Mouse (Mus musculus) cerebellum, postnatal 4 days (tissue): ENCODE results near the gene Runx2.

Experiments used
- DNase-seq, 2 experiments: peaks; one replicate each; pipeline ENCODE4 v3.0.0; 2022; ENCODE audit warnings: low spot score in 2 of 2, mixed read lengths in 1 of 2

Gene Runx2

DNA sequence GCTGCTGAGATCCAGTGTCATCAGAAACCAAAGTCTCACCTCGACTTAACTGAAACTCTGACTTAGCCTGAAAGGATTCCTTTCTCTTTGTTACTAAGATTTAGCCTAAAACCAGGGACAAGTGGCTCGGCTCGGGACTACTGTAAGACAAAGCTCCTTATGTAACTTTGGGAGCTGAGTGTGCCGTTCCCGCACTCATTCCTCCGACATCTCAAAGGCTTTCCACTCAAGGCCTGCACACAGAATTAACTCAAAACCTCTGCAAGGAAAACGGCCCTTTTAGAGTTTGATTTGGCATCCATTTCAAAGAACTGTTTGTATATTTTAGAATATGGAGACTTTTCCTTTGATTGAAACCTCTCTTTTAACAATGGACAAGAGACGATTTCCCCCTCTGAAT, 191.3 kb downstream of the Runx2 start:
- DNase-seq, result no peak

DNA sequence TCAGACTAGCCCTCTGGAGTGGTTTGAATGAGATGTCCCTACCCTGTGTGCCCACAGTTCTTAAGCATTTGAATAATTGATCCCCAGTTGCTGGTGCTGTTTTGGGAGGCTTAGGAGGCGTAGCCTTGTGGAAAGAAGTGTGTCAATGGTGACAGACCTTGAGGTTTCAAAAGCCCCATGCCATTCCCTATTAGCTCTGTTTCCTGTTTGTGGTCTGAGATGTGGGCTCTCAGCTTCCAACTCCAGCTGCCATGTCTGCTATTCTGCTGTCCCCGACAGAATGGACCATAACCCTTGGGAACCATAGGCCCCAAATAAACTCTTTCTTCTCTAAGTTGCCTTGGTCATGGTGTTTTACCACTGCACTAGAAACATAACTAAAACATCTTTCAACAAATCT, 194.1 kb downstream of the Runx2 start:
- DNase-seq, result no peak

- no peak for DNase-seq
Measured at GRCm38 (mm10) chr17:44618691-44619090, 195.9 kb downstream of the Runx2 start.

- DNase-seq, result no peak
Measured at GRCm38 (mm10) chr17:44618175-44618574, 196.4 kb downstream of the Runx2 start.

DNA sequence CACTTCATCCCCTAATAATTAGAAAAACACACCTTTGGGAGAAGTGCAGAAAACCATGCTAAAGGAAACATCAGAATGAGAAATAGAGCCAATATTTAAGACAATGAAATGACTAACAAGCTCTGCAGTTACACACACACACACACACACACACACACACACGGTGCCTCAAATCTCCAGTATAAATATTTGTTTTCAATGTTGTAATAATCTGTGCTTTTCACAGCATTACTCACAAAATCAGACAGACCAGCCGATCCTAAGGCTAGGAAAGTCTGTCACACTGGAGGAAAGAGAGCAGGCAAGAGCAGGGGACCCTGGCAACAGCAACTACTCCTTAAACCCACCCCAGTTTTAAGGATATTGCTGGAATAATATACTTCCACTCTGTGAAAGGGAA, 196.9 kb downstream of the Runx2 start:
- DNase-seq, result no peak

DNA sequence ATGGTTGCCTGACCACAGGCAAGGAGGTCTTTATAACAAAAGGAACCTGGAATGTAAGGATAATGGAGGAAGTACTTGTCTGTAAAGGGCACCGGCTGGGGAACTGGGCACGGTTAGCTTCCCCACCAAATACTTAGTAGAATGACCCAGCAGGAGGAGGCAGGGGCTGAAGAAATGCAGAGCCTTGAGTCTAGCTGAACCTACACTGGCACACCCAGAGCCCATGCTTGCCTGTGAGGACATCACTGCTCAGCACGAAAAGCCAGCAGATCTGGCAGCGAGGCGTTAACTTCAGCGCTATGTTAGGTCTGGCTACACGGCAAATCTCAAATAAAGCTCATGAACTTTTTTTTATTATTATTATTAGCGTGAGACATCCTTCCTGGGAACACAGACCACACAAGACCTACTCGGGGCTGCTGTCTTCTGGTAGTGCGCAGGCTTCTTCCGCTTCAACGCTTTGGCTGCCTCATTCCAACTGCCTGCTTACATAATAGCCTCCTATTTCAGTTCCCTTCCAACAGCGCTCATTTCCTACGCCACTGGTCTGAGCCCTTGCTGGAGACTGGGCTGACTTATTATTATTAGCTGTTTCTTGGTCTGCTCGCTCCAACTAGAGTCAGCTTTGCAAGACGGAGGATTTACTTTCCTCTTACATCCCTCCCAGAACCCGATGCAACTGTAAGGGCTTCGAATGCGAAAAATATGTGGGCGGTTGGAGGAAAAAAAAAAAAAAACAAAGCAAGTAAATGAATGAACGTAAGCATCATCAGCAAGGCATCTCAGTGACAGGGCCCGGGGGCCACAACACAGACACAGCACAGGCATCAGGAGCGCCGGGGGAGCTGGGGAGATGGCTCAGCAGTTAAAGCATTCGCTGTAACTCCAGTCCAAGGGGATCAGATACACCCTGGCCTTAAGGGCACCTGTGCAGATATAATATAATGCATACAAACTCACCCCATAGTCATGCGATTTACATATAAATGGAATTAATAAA, 200.6 kb downstream of the Runx2 start:
- DNase-seq, result peak in 1 of 2 experiments; percentile 43

DNA sequence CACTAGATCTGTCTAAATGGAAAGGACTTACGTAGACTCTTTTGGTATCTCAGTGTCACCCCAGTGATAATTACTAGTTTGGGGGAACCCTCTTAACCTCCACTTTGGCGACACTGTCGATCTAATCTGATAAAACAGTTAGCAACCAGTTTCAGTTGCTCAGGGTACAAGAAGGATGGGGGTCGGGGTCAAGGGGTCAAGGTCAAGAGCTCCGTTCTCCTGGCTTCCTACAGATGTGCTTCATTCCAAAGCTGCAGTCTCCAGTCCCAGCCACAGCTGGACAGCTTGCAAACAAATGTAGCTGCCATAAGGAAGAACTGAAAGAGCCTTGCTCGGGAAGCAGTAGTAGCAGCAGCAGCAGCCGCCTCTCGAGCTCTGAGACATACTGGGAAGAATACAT, 202.0 kb downstream of the Runx2 start:
- DNase-seq, result no peak

DNA sequence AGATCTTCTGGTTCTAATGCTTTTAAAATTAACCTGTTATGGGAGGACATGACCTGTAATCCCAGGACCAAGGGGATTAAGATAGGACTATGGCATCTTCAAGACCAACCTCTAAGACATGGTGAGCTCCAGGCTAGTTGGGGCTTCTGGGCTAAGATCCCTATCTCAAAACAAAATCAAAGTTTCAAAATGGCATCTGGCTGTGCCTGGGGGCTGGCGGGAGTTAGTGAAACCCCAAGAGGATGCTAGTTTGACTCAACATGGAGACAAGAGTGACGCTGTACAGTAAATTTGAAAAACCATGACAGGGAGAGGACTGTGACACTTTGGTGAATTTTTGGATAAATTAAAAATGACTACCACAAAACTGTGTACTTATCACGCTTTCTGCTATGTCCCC, 202.6 kb downstream of the Runx2 start:
- DNase-seq, result no peak

DNA sequence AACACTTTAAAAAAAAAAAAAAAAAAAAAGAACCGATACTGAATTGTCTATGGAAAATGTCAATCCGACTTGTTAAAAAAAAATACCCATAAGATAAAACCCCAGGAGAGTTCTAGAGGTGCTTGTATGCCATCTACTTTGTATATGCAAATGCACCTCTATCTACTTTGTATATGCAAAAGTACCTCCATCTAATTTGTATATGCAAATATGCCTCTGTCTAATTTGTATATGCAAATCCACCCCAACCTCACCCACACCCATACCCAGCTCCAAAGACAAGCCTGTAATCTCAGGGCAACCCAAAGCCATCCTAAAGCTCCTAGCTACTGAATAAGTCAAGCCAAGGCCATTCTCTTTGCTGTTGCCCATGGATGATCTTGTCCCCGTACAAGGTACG, 203.1 kb downstream of the Runx2 start:
- no peak for DNase-seq

DNA sequence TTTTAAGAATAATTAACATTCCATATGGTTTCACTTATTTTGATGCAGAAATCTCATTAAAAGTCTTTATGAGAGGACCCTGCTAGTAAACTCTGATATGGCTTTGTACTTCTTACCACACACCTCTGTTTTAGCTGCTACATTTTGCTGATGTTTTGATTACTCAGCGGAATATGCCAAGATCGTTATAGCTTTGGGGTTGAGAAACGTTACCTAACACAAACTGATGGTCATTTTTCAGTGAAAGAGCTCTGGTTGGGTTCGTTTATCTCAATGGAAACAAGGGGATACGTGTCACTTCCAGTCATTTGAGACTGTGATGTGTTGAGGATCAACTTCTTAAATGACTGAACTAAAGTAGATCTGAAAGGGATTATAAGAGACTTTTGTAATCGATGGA, 203.8 kb downstream of the Runx2 start:
- no peak for DNase-seq

DNA sequence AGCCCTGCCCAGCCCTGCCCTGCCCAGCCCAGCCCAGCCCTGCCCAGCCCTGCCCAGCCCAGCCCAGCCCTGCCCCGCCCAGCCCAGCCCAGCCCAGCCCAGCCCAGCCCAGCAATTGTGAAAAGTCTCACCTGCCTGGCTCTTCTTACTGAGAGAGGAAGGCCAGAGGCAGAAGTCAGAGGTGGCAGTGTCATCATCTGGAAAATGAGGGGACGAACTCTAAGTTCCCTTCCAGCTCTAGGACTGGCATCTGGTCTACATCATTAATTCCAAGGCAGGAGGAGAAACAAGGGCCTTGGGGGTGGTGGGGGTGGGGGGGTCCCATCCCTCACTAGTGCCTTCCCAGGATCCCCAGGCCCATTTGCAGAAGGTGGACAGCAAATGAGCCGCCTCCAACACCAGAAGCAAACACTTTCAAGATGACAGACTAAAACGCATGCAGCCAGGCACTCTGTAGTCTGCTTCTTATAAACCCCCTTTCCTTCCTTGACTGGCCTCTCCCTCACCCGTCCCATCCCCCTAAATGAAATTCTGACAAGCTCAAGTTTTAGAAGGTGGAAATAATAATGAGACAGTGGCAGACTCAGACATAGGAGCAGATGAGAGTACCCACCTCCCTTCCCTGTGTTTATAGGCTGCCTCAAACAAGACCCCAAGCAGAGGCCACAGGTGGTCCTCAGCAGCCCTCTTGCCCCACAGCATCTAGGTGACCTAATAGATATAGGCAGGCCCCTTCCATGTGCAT, 204.5 kb downstream of the Runx2 start:
- no peak for DNase-seq

- DNase-seq, result no peak
Measured at GRCm38 (mm10) chr17:44609356-44609755, 205.2 kb downstream of the Runx2 start.

- no peak for DNase-seq
Measured at GRCm38 (mm10) chr17:44608907-44609306, 205.7 kb downstream of the Runx2 start.

DNA sequence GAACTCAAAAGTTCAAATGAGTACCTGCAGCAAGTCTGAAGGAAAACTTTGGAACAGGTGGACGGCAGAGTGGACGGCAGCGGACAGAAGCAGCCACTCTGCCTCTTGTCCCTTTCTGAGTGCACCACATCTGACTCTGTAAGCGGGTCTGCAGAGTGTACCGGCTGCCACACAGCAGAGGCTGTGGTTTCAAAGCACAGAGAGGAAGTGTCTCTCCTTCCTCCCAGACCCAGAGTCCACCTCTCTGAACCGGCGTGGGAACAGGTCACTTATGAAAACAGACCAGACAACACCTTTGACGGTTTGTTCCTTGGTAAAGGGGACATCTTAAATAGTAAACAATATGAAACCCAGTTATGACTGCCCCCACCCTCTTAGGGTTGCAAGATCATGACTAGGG, 207.2 kb downstream of the Runx2 start:
- DNase-seq, result no peak

GRCm38 (mm10) chr17:44606245-44606644, 208.4 kb downstream of the Runx2 start:
- DNase-seq, result no peak

GRCm38 (mm10) chr17:44605749-44606148, 208.8 kb downstream of the Runx2 start:
- no peak for DNase-seq

GRCm38 (mm10) chr17:44603170-44603569, 211.4 kb downstream of the Runx2 start:
- no peak for DNase-seq

DNA sequence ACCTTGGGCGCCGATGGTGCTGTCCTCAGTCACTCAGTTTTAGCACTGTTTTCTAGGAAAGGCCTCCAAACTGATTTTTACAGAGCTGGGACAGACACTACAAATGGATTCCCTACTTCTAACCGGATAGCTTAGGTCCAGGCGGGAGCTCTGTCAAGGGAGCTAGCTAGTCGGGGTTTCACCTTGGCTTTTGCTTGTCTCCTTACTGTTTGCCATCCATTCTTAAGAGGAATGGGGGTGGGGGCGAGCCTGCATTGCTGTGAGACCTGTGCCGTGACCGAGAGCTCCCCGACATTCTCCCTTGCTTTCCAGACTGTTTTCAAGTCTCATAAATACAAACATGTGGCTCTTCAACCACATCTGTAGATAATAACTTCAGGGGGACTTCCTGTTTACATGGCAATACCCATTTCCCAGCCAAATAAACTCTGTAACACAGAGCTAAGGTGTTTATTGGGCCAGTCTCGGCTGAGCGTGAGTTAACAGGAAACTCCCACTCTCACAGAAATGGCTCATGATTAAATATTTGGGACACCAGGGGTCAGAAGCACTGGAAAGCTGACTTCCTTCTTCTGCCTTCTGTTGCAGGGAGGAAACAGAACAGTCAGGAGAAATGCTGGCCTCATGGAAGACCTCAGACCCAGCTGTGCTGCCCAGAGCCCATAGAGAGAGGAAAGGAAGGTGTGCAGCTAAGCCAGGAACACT, 213.1 kb downstream of the Runx2 start:
- no peak for DNase-seq

DNA sequence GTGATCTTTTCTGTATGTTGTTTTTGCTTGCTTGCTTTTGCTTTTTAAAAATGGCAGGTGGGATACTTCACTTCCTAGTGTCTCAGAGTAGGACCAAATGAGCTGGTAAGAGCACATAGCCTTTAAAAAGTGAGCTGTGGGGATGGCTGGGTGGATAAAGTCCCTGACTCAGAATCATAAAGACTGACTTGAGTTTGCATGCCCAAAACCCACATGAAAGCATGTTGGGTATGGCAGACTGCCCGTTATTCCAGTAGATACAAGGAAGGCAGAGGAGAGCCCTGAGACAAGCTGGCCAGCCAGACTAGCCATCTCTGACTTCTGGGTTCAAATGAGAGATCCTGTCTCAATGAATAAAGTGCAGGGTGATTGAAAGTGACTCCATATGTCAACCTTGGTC, 214.7 kb downstream of the Runx2 start:
- no peak for DNase-seq

GRCm38 (mm10) chr17:44599132-44599531, 215.5 kb downstream of the Runx2 start:
- no peak for DNase-seq

DNA sequence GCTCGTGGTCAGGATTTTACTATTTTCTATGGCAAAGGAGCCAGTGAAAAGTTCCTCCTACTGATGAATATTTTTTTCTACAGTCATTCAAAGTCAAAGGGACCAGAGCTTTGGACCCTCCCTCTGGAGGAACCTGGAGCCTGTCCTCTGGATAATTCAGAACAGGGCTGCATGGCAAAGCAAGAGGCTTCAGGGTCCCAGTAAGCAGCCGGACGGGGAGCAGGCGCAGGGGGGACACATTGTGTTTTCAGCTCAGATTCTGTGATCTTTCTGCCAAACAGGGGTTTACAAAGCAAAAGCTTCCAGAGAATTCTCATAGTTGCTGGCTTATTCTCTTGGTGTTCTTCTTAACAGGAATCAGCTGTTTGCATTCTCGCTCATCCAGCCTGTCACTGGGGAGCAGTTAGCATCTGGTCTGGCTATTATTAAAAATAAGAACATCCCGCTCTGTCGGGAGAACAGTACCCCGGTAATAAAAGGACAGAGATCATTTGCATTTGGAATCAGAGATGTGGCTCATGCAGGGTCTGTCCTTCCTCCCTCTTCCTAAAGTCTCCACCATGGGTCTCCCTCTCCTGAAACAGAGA, 216.6 kb downstream of the Runx2 start:
- DNase-seq, result no peak

GRCm38 (mm10) chr17:44592737-44593090, 221.9 kb downstream of the Runx2 start:
- no peak for DNase-seq
